Mouse (Mus musculus) liver, postnatal 0 days (tissue): Measurements from ENCODE around the gene Apbb1ip. TPM values are rescaled to one million over a fixed set of nuclear protein-coding genes. Genes with fewer than 3 reads are reported as not detected.
A peak's percentile ranks its signal among the peaks of the same experiment; 100 is the strongest.

Source experiments
- ATAC-seq: fragments of 200-750 bp; cut with Nextera tagmentation; 2 replicates; pipeline ENCODE4 v1.8.0; 2017; ENCODE audit warnings: mild to moderate bottlenecking, moderate library complexity
- DNase-seq: peaks from one replicate; pipeline ENCODE4 v3.0.0-alpha.2; 2016
- H3K27ac ChIP-seq: fragments of 300-500 bp; sonication (generic); 2 replicates; pipeline ENCODE4 v1.5.1; 2014; ENCODE audit warnings: antibody characterized with exemption, moderate library complexity, mild to moderate bottlenecking, low read depth
- H3K27me3 ChIP-seq: fragments of 300-500 bp; sonication (generic); 2 replicates; pipeline ENCODE4 v1.6.1; 2014; ENCODE audit warnings: low read length, control low read depth, mixed read lengths; ENCODE audit not compliant: insufficient read depth
- H3K36me3 ChIP-seq: fragments of 300-500 bp; sonication (generic); replicated peaks from 2 replicates; pipeline ENCODE4 v1.6.1; 2014; ENCODE audit warnings: mild to moderate bottlenecking, control low read depth, low read length, moderate library complexity, mixed read lengths; ENCODE audit not compliant: insufficient read depth
- H3K4me1 ChIP-seq: fragments of 300-500 bp; sonication (generic); 2 replicates; pipeline ENCODE4 v1.6.1; 2014; ENCODE audit warnings: antibody characterized with exemption, mild to moderate bottlenecking, control low read depth; ENCODE audit not compliant: insufficient read depth
- H3K4me2 ChIP-seq: fragments of 300-500 bp; sonication (generic); 2 replicates; pipeline ENCODE4 v1.6.1; 2014; ENCODE audit warnings: low read depth, mild to moderate bottlenecking, low read length, moderate library complexity, mixed read lengths
- H3K4me3 ChIP-seq: fragments of 300-500 bp; sonication (generic); 2 replicates; pipeline ENCODE4 v1.5.1; 2014; ENCODE audit warnings: low read depth, low read length
- H3K9ac ChIP-seq: fragments of 300-500 bp; sonication (generic); replicated peaks from 2 replicates; pipeline ENCODE4 v1.6.1; 2014; ENCODE audit warnings: mild to moderate bottlenecking, moderate library complexity
- H3K9me3 ChIP-seq: fragments of 300-500 bp; sonication (generic); 2 replicates; pipeline ENCODE4 v1.6.1; 2016; ENCODE audit warnings: mild to moderate bottlenecking, control low read depth, low read length, mixed read lengths
- CTCF ChIP-seq: sonication (generic); IDR thresholded peaks from 2 replicates; pipeline ENCODE4 v1.5.1; 2016; ENCODE audit warnings: antibody characterized with exemption, low read depth
- EP300 ChIP-seq: IDR thresholded peaks from 2 replicates; pipeline ENCODE4 v1.6.1; 2016; ENCODE audit warnings: antibody characterized with exemption, low read depth, mild to moderate bottlenecking
- WGBS: fragments of 180-500 bp; shearing (Covaris S2); extraction: QIAGEN DNeasy Blood & Tissue Kit; methylation state at CpG from one replicate; pipeline ENCODE4 v1.1.7; 2014; ENCODE audit not compliant: insufficient replicate concordance; 5-methylcytosine and 5-hydroxymethylcytosine counted together
- polyA plus RNA-seq: library from polyadenylated mRNA; unstranded; fragments of >200 nt; fragmentation: Nextera tagmentation; extraction: Ambion mirVana; gene quantifications from 2 replicates; pipeline ENCODE4 v1.2.1, GENCODE M21; 2015

The Apbb1ip gene
- polyA plus RNA-seq, 1 experiment from 2014 or later, result 11.3 TPM

- DNase-seq (no peak), ATAC-seq (no peak)
- TF ChIP-seq EP300 (no peak), CTCF (no peak)
- Histone ChIP-seq H3K4me2 (no peak overlapping the region), H3K27ac (no peak overlapping the region), H3K36me3 (no peaks in the 10 kb centered on the region), H3K9me3 (no peaks in the 10 kb centered on the region), H3K4me1 (no peaks in the 10 kb centered on the region), H3K9ac (no peak overlapping the region), H3K27me3 (no peaks in the 10 kb centered on the region), H3K4me3 (no peak overlapping the region)
- WGBS, result 64% methylated on average over 2 of the region's 2 CpGs
Measured at GRCm38 (mm10) chr2:22753461-22754075, 20.3 kb upstream of the Apbb1ip start.

GRCm38 (mm10) chr2:22754222-22754824 lies 19.6 kb upstream of the Apbb1ip start:
- WGBS, result 47% methylated on average over 4 of the region's 4 CpGs
- H3K4me1 ChIP-seq, result no peaks in the 10 kb centered on the region
- no peak overlapping the region for H3K4me2 ChIP-seq
- no peak overlapping the region for H3K4me3 ChIP-seq
- TF ChIP-seq CTCF (no peak), EP300 (no peak)
- no peak for ATAC-seq
- H3K27me3 ChIP-seq, result no peaks in the 10 kb centered on the region
- no peaks in the 10 kb centered on the region for H3K36me3 ChIP-seq
- no peak overlapping the region for H3K27ac ChIP-seq
- H3K9ac ChIP-seq, result no peak overlapping the region
- no peak for DNase-seq
- no peaks in the 10 kb centered on the region for H3K9me3 ChIP-seq

- no peak overlapping the region for H3K4me3 ChIP-seq
- no peaks in the 10 kb centered on the region for H3K9me3 ChIP-seq
- DNase-seq (no peak), ATAC-seq (peak; percentile 91)
- WGBS, result 56% methylated on average over 6 of the region's 6 CpGs
- H3K4me1 ChIP-seq, result no peaks in the 10 kb centered on the region
- no peak overlapping the region for H3K27ac ChIP-seq
- H3K4me2 ChIP-seq, result no peak overlapping the region
- no peaks in the 10 kb centered on the region for H3K27me3 ChIP-seq
- H3K9ac ChIP-seq, result no peak overlapping the region
- no peak for TF ChIP-seq CTCF
- TF ChIP-seq EP300, result peak; percentile 86
- H3K36me3 ChIP-seq, result no peaks in the 10 kb centered on the region
Measured at GRCm38 (mm10) chr2:22755561-22755960, 18.3 kb upstream of the Apbb1ip start.

GRCm38 (mm10) chr2:22758310-22758972 lies 15.5 kb upstream of the Apbb1ip start:
- ATAC-seq, result 0 out of 2 replicates have a peak, but pooled peaks have one; percentile 43
- H3K9me3 ChIP-seq, result no peaks in the 10 kb centered on the region
- H3K4me3 ChIP-seq, result no peak overlapping the region
- H3K27me3 ChIP-seq, result no peaks in the 10 kb centered on the region
- H3K36me3 ChIP-seq, result no peaks in the 10 kb centered on the region
- no peak overlapping the region for H3K27ac ChIP-seq
- peaks cover 5% of the 10 kb centered on the region; the same call in 1 of the 2 replicates for H3K4me1 ChIP-seq
- DNase-seq, result peak; percentile 66
- TF ChIP-seq CTCF, result peak; percentile 84
- no peak for TF ChIP-seq EP300
- H3K4me2 ChIP-seq, result no peak overlapping the region
- H3K9ac ChIP-seq, result no peak overlapping the region
- 39% methylated on average over 6 of the region's 6 CpGs for WGBS

- H3K9ac ChIP-seq, result no peak overlapping the region
- no peaks in the 10 kb centered on the region for H3K27me3 ChIP-seq
- H3K36me3 ChIP-seq, result no peaks in the 10 kb centered on the region
- TF ChIP-seq EP300, result no peak
- no peak for TF ChIP-seq CTCF
- no peak overlapping the region for H3K4me2 ChIP-seq
- DNase-seq, result no peak
- H3K4me3 ChIP-seq, result no peak overlapping the region
- H3K4me1 ChIP-seq, result peaks cover 5% of the 10 kb centered on the region; the same call in 1 of the 2 replicates
- no peaks in the 10 kb centered on the region for H3K9me3 ChIP-seq
- 44% methylated on average over 2 of the region's 2 CpGs for WGBS
- no peak for ATAC-seq
- no peak overlapping the region for H3K27ac ChIP-seq
Measured at GRCm38 (mm10) chr2:22760452-22760851, 13.4 kb upstream of the Apbb1ip start.

- WGBS, result 27% methylated on average over 7 of the region's 7 CpGs
- DNase-seq, result no peak
- H3K27me3 ChIP-seq, result no peaks in the 10 kb centered on the region
- H3K9ac ChIP-seq, result no peak overlapping the region
- no peaks in the 10 kb centered on the region for H3K9me3 ChIP-seq
- H3K4me2 ChIP-seq, result no peak overlapping the region
- ATAC-seq, result no peak
- TF ChIP-seq EP300 (no peak), CTCF (no peak)
- H3K27ac ChIP-seq, result no peak overlapping the region
- H3K4me3 ChIP-seq, result no peak overlapping the region
- H3K4me1 ChIP-seq, result peaks cover 5% of the 10 kb centered on the region; the same call in 1 of the 2 replicates
- no peaks in the 10 kb centered on the region for H3K36me3 ChIP-seq
Measured at GRCm38 (mm10) chr2:22761103-22761521, 12.8 kb upstream of the Apbb1ip start.
